Mouse (Mus musculus) heart, adult 9 months (tissue): ENCODE data around the gene Vwa8.

Experiments
- DNase-seq, 2 experiments: peaks; one replicate each; pipeline ENCODE4 v3.0.0; 2022; ENCODE audit warnings: low spot score in 2 of 2

Vwa8 gene

GRCm38 (mm10) chr14:79226056-79226455 is 377.2 kb downstream of the Vwa8 start:
- DNase-seq, result no peak

GRCm38 (mm10) chr14:79226741-79227140 is 377.9 kb downstream of the Vwa8 start:
- no peak for DNase-seq

- DNase-seq, result peak; percentile 25 to 55
Observed at GRCm38 (mm10) chr14:79227955-79228354, 379.1 kb downstream of the Vwa8 start.

- DNase-seq, result no peak
Observed at GRCm38 (mm10) chr14:79231677-79232076, 382.8 kb downstream of the Vwa8 start.

- no peak for DNase-seq
Observed at GRCm38 (mm10) chr14:79233697-79234096, 384.8 kb downstream of the Vwa8 start.

GRCm38 (mm10) chr14:79234513-79234912 is 385.7 kb downstream of the Vwa8 start:
- no peak for DNase-seq

- no peak for DNase-seq
Observed at GRCm38 (mm10) chr14:79235157-79235556, 386.3 kb downstream of the Vwa8 start.

- no peak for DNase-seq
Observed at GRCm38 (mm10) chr14:79236261-79236660, 387.4 kb downstream of the Vwa8 start.

GRCm38 (mm10) chr14:79239402-79239801 is 390.6 kb downstream of the Vwa8 start:
- no peak for DNase-seq

GRCm38 (mm10) chr14:79241057-79241570 is 392.3 kb downstream of the Vwa8 start:
- no peak for DNase-seq

GRCm38 (mm10) chr14:79241656-79242385 is 393.0 kb downstream of the Vwa8 start:
- DNase-seq, result no peak

GRCm38 (mm10) chr14:79242386-79242720 is 393.5 kb downstream of the Vwa8 start:
- DNase-seq, result no peak

- DNase-seq, result no peak
Observed at GRCm38 (mm10) chr14:79243038-79243883, 394.4 kb downstream of the Vwa8 start.

- no peak for DNase-seq
Observed at GRCm38 (mm10) chr14:79244571-79244970, 395.7 kb downstream of the Vwa8 start.

- no peak for DNase-seq
Observed at GRCm38 (mm10) chr14:79251727-79252285, 403.0 kb downstream of the Vwa8 start.
